Mouse (Mus musculus): ENCODE data around the gene Morn1. TPM values are rescaled to one million over a fixed set of nuclear protein-coding genes. Genes with fewer than 3 reads are reported as not detected.
"Not testable (repeated sequence)": the region's sequence is repeated elsewhere in the genome, so short reads cannot be mapped to it uniquely, and the experiment has no call there.

The Morn1 gene
- polyA plus RNA-seq, 1 experiment: 15.5 TPM

DNA sequence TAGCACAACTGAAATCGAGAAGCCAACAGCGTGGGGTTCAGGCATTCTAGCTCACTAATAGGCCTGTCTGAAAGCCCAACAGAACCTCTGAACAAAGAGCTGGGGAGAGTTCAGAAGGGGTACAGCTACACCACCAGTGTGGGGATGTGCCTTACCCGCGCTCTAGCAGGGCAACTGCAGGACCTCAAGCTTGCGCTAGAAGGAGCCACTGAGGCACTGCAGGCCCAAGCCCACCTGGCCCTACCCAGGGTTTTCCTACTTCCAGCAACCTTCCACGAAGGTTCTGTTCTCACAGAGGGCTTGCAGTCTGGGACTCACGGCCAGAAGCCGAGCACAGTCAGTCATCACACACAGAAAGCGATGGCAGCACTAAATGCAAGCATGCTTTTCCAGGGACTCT, 11.2 kb upstream of the Morn1 start:
- H3K4me1 ChIP-seq (ENCODE audit: control insufficient read depth, insufficient read depth, low read length): no peaks in the 10 kb centered on the region
- H3K4me3 ChIP-seq (replicated peaks; ENCODE audit: extremely low read depth, low read depth, low read length): no peak overlapping the region
- 90% methylated on average over 9 of the region's 9 CpGs for WGBS
- no peak for TF ChIP-seq POLR2A (IDR thresholded peaks at IDR 0.05; ENCODE audit: borderline replicate concordance, extremely low read depth, low read depth, low read length)
- TF ChIP-seq CTCF (IDR thresholded peaks at IDR 0.05; ENCODE audit: insufficient read depth, low read length): no peak
- no peak for DNase-seq

DNA sequence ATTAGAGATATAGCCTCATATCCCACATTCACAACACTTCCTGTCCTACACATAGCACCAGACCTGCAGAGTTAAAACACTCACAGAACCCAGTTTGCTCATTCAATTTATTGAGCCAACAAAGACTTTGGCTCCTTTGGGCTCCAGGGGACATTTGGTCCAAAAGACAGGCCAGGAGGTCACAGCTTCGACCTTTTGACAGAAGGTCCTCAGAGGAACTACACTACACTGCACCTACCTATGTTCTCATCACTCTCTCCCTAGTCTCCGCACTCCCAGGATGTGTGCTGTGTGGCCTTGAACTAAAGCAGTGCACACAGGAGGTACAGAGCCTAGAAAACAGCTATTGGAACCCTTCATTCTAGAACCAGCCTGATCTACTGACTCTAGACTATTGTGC, 10.6 kb upstream of the Morn1 start:
- Histone ChIP-seq H3K4me3 (replicated peaks; ENCODE audit: extremely low read depth, low read depth, low read length) (no peak overlapping the region), H3K4me1 (ENCODE audit: control insufficient read depth, insufficient read depth, low read length) (no peaks in the 10 kb centered on the region)
- 97% methylated on average over 2 of the region's 2 CpGs for WGBS
- no peak for DNase-seq
- no peak for TF ChIP-seq CTCF (IDR thresholded peaks at IDR 0.05; ENCODE audit: insufficient read depth, low read length)

DNA sequence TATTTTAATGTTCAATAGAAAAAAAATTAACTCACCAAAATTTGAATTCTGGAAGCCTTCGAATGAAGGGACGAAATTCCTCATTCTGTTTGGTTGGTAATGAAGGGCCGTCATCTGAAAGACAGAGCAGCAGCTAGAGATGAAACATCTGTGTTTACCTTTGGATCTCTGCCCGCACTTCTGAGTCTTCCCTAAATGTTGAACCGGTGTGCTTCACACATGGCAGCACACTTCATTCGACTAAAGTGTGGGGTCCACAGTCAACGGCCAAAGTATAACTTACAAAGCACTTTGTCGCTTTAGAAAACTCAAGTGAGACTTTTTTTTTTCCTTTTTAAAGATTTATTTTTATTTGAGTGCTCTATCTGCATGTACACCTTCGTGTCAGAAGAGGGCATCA, 9.7 kb upstream of the Morn1 start:
- 65% methylated on average over 9 of the region's 9 CpGs for WGBS
- DNase-seq: no peak
- no peak overlapping the region for H3K4me3 ChIP-seq (replicated peaks; ENCODE audit: extremely low read depth, low read depth, low read length)
- no peak for TF ChIP-seq CTCF (IDR thresholded peaks at IDR 0.05; ENCODE audit: insufficient read depth, low read length)
- TF ChIP-seq POLR2A (IDR thresholded peaks at IDR 0.05; ENCODE audit: borderline replicate concordance, extremely low read depth, low read depth, low read length): no peak
- no peaks in the 10 kb centered on the region for H3K4me1 ChIP-seq (ENCODE audit: control insufficient read depth, insufficient read depth, low read length)

DNA sequence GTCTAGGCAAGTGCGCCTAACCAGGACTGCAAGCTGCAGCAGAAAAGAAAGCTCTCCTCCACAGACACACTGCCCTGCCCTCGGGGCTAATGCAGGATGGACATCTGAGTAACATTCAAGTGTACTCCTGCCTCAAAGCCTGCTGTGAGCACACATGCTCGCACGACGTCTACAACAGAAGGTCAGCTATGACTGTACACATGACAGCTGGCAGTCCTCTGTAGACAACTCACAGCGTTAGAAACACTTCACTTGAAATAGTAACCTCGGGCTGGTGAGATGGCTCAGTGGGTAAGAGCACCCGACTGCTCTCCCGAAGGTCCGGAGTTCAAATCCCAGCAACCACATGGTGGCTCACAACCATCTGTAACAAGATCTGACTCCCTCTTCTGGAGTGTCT, 7.6 kb upstream of the Morn1 start:
- WGBS: 72% methylated on average over 10 of the region's 10 CpGs
- DNase-seq; H3K4me3 ChIP-seq (replicated peaks; ENCODE audit: extremely low read depth, low read depth, low read length); H3K4me1 ChIP-seq (ENCODE audit: control insufficient read depth, insufficient read depth, low read length): not testable (repeated sequence)

DNA sequence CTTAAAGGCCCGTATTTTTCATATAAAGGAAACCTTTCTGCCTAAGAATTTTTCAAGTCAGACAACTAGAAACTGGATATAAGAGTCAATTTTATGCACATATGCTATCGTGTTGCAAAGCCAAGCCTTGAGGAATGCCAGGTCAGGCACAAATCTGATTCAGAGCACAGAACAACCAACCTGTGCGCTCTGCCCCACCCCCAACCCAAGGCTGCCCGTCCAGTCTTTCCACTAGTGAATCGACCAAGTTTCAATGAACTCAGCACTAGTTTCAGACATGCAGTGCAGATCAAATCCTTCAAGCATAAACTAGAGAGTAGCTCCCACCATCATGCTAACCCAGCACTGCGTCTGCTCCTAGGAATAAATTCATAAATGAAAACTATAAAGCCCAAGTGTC, 6.7 kb upstream of the Morn1 start:
- no peak overlapping the region for H3K4me3 ChIP-seq (replicated peaks; ENCODE audit: extremely low read depth, low read depth, low read length)
- DNase-seq: no peak
- TF ChIP-seq CTCF (IDR thresholded peaks at IDR 0.05; ENCODE audit: insufficient read depth, low read length) (no peak), POLR2A (IDR thresholded peaks at IDR 0.05; ENCODE audit: borderline replicate concordance, extremely low read depth, low read depth, low read length) (no peak)
- H3K4me1 ChIP-seq (ENCODE audit: control insufficient read depth, insufficient read depth, low read length): no peaks in the 10 kb centered on the region
- 78% methylated on average over 6 of the region's 6 CpGs for WGBS

DNA sequence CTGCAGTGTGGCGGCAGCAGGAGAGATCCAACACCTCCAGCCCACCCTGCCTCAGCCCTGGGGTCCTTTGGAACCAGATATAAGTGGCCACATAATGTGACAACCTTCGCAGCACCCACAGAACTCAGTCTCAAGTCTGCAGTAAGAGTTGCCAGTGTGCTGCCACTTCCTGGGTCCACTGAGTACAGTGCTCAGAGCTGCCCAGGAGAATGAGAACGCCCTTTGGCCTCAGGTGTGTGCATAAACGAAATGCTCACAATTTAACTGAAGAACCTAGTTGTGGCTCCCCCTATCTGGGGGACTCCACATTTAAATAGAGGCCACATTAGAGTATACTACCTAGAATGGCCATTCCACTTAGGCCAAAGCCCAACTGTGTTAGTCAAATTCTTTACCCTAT, 2.8 kb upstream of the Morn1 start:
- no peak overlapping the region for H3K4me3 ChIP-seq (replicated peaks; ENCODE audit: extremely low read depth, low read depth, low read length)
- no peak for DNase-seq
- 82% methylated on average over 4 of the region's 4 CpGs for WGBS
- H3K4me1 ChIP-seq (ENCODE audit: control insufficient read depth, insufficient read depth, low read length): peaks cover 4% of the 10 kb centered on the region; the same call in 1 of the 2 replicates
- TF ChIP-seq CTCF (IDR thresholded peaks at IDR 0.05; ENCODE audit: insufficient read depth, low read length): no peak
- no peak for TF ChIP-seq POLR2A (IDR thresholded peaks at IDR 0.05; ENCODE audit: borderline replicate concordance, extremely low read depth, low read depth, low read length)

DNA sequence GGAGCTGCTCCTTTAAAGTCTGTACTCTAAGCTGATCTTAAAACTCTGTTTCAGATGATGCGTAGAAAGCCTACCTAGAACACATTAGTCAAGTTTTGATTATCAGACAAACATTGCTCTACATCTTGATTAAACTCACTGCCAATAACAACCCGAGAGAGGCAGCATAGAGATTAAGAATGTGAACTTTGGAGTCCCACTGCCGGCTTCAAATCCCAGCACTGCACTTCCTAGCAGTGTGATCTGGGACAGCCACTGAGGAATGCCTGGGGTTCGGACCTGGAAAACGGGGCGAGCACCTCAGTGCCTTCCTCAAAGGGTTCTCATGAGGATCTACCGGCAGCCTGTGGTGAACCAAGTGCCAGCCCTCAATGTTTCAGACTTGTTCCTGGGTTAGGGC, 2.0 kb upstream of the Morn1 start:
- WGBS: 79% methylated on average over 7 of the region's 7 CpGs
- DNase-seq: no peak

DNA sequence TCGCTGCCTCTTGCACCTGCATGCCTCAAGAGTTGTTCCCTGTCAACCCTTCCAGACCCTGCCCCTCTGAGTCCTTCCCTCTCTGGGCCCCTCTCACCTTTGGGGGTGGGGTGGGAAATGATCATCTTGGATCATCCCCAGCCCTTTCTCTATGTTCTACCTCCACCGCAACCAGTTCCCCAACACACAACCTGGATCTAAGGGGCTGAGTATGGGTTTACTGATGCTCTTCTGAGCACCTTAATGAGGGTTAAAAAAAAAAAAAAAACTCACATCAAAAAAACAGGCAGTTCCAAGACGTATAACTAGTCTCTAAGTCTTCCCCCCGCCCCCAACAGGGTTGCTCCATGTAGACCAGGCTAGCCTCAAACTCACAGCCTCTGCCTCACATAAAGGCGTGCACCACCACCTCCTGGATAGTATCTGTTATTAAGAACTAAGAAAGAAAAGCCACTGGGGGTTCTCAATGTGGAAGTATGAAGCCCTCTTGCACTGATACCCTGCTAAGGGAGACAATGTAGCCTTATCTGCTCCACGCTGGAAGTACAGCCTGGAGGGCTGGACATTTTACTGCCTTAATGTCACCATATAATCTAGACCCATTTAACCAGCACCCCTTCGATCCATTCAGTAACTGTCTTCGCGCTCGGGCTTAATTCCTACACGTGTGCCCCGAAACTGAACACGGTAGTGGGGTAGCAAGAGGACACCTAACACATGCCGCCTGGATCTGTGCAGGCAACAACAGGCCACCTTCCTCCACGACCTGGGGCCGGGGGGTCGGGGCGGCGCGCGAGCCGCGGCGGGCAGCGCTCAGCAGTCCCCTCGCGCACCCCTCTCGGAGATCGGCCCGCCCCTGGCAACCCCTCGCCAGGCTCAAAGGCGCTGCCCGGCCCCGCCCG, 920 bp upstream of the Morn1 start:
- 4% methylated on average over 35 of the region's 35 CpGs for WGBS
- TF ChIP-seq CTCF (IDR thresholded peaks at IDR 0.05; ENCODE audit: insufficient read depth, low read length): no peak
- TF ChIP-seq POLR2A (IDR thresholded peaks at IDR 0.05; ENCODE audit: borderline replicate concordance, extremely low read depth, low read depth, low read length): no peak
- H3K4me1 ChIP-seq (ENCODE audit: control insufficient read depth, insufficient read depth, low read length): peaks cover 4% of the 10 kb centered on the region; the same call in 1 of the 2 replicates
- no peak for DNase-seq
- H3K4me3 ChIP-seq (replicated peaks; ENCODE audit: extremely low read depth, low read depth, low read length): peak overlapping the region; percentile 82

More for the DNA sequence above, 2.0 kb upstream of the Morn1 start:
- H3K4me1 ChIP-seq (ENCODE audit: control insufficient read depth, insufficient read depth, low read length): peaks cover 4% of the 10 kb centered on the region; the same call in 1 of the 2 replicates
- TF ChIP-seq POLR2A (IDR thresholded peaks at IDR 0.05; ENCODE audit: borderline replicate concordance, extremely low read depth, low read depth, low read length) (no peak), CTCF (IDR thresholded peaks at IDR 0.05; ENCODE audit: insufficient read depth, low read length) (no peak)
- no peak overlapping the region for H3K4me3 ChIP-seq (replicated peaks; ENCODE audit: extremely low read depth, low read depth, low read length)

DNA sequence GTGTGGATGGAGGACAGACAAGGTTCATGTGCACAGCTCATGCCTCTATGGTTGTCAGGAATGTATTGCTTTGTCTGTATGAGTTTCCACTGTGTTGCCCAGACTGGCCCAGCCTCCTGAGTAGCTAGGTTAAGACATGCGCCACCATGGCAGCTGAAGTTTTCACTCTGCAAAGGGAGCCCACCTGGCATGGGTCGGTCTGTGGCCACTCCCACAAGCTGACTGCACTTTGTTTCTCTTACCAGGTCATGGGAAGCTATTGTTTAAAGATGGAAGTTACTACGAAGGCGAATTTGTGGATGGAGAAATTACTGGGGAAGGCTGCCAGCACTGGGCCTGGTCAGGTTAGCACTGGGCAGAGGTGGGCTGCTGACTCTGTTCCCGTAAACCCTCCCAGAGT, 2.9 kb downstream of the Morn1 start:
- WGBS: 85% methylated on average over 5 of the region's 5 CpGs

DNA sequence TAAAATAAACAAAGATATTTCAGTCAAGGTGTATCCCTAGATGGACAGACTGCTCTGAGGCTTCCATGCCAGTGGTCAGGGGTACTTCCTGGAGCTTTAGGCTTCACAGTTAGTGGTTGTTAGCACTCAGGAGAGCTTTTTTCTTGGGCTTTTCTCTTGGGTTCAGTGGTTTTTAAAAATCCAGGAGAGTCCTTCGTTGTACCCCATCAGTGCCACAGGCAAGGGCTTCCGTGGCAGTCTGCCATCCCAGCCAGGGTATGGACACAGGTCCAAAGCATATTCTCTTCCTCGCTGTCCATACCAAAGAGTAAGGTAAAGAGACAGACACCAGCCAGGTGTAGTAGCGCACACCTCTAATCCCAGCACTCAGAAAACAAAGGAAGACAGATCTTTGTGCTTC, 3.8 kb downstream of the Morn1 start:
- peaks cover 4% of the 10 kb centered on the region; the same call in 1 of the 2 replicates for H3K4me1 ChIP-seq (ENCODE audit: control insufficient read depth, insufficient read depth, low read length)
- no peak for DNase-seq

More for the DNA sequence above, 2.9 kb downstream of the Morn1 start:
- no peak for DNase-seq
- Histone ChIP-seq H3K4me3 (replicated peaks; ENCODE audit: extremely low read depth, low read depth, low read length) (no peak overlapping the region), H3K4me1 (ENCODE audit: control insufficient read depth, insufficient read depth, low read length) (peaks cover 4% of the 10 kb centered on the region; the same call in 1 of the 2 replicates)
- no peak for TF ChIP-seq CTCF (IDR thresholded peaks at IDR 0.05; ENCODE audit: insufficient read depth, low read length)

More for the DNA sequence above, 3.8 kb downstream of the Morn1 start:
- H3K4me3 ChIP-seq (replicated peaks; ENCODE audit: extremely low read depth, low read depth, low read length): no peak overlapping the region
- WGBS: 94% methylated on average over 4 of the region's 4 CpGs
- no peak for TF ChIP-seq CTCF (IDR thresholded peaks at IDR 0.05; ENCODE audit: insufficient read depth, low read length)
- no peak for TF ChIP-seq POLR2A (IDR thresholded peaks at IDR 0.05; ENCODE audit: borderline replicate concordance, extremely low read depth, low read depth, low read length)

All from lung, adult 2 months (tissue).